Mouse (Mus musculus): ENCODE measurements around the gene Tmod4.
A peak's percentile ranks its signal among the peaks of the same experiment; 100 is the strongest.

Tmod4 gene

GRCm38 (mm10) chr3:95139586-95140288 is 15.5 kb downstream of the Tmod4 start:
- no peak for DNase-seq

- no peak for DNase-seq
Observed at GRCm38 (mm10) chr3:95140289-95140595, 16.0 kb downstream of the Tmod4 start.

- no peak for DNase-seq
Observed at GRCm38 (mm10) chr3:95140795-95141194, 16.5 kb downstream of the Tmod4 start.

DNA sequence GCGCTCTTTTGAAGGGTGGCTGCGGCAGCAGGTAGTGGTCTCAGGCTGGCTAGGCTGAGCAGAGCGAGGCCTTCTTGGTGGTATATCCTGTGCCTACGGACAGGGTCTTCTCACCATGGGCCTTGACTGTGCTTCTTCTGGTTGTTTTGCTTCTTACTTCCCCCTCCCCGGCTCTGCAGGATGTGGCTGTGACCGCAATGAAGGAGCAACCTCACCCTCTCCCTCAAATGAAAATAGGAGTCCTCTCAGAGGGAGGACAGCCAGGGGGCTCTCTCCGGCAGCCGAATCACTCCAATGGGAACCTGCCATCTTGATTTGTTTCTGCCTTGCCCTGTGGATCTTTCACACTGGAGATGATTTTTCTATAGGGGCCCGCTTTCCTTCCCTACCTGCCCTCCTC is 17.2 kb downstream of the Tmod4 start:
- DNase-seq, result no peak

GRCm38 (mm10) chr3:95141952-95142616 is 17.8 kb downstream of the Tmod4 start, which contains the start of gene Tnfaip8l2:
Tnfaip8l2 (minus strand) TSS chr3:95142360.
- DNase-seq, result no peak

GRCm38 (mm10) chr3:95142617-95143011 is 18.3 kb downstream of the Tmod4 start:
- DNase-seq, result peak; percentile 79

GRCm38 (mm10) chr3:95147924-95148323 is 23.6 kb downstream of the Tmod4 start:
- no peak for DNase-seq

GRCm38 (mm10) chr3:95153874-95154273 is 29.6 kb downstream of the Tmod4 start:
- no peak for DNase-seq

DNA sequence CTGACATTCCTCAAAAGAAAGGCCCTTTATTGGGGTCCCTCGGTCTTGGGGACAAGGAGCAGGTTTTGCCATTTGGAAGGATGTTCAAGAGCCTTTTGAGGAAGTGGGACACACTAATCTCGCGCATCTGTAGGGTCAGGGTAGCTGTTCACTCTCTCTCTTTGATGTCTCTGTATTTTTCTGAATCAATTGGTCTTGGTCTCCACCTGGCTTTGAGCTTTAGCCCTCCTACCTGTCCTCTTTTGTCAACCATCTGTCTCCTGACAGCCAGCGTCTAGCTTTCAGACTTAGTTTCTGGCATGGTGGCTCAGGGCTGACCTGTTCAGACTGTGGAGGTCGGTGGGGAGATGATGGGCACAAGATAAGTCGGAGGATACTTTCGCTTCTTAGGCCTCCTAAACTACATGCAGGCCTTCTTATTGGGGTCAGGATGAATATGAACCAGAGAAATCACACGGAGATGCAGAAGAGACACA is 35.3 kb downstream of the Tmod4 start:
- DNase-seq, result no peak

GRCm38 (mm10) chr3:95159987-95160963 is 36.0 kb downstream of the Tmod4 start, which contains the start of gene Sema6c:
Sema6c (plus strand) TSS chr3:95160457.
- DNase-seq, result peak; percentile 93

- no peak for DNase-seq
Observed at GRCm38 (mm10) chr3:95161041-95161551, 36.8 kb downstream of the Tmod4 start.

DNA sequence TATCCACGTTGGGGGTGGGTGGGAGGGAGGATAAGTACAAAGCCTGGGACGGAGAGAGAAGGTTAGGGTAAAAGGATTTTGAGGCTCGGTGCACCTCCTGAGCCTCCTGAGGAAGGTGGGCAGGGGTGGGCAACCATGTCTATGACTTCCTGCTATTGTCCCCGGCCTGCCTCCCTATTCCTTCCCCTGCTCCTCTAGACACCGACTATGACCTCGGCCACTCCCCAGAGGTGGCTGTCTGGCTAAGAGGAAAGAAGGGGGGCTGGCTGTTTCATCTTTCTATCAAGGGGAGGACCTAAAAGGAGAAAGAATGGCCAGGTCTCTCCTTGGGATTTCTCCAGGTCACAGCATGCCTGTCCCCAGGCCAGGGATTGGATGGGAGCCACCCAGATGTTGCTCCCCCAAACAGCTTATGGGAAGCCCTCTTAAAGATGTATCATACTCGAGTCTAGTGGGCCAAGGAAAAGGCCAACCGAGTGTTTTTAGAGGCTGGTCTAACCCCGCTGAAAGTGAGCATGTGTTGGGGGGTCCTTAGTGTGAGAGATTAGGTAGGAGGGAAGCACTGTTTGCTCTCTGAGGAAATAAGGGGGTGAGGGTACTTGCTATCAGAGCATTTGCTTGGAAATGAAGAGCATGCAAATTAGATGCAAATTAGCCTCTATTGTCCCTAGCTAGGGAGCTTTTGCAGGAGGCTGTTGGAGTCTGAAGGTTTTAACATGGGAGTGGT is 37.5 kb downstream of the Tmod4 start:
- DNase-seq, result no peak

DNA sequence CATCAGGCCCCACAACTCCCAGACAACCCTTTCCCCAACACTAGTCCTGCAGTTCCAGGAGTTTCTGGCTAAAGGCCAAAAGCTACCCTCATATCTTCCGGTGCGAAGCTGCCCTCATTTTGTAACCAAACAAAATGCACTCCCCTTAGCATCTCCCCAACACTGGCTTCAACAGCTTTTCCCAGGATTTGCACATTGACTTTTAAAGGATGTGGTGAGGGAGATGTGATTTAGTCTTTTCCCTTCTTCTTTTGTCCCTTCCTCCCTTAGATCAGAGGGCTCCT is 38.0 kb downstream of the Tmod4 start:
- no peak for DNase-seq

- DNase-seq, result no peak
Observed at GRCm38 (mm10) chr3:95163419-95164255, 39.4 kb downstream of the Tmod4 start.

GRCm38 (mm10) chr3:95164256-95164550 is 39.9 kb downstream of the Tmod4 start:
- no peak for DNase-seq

GRCm38 (mm10) chr3:95164840-95165239 is 40.6 kb downstream of the Tmod4 start:
- DNase-seq, result no peak

DNA sequence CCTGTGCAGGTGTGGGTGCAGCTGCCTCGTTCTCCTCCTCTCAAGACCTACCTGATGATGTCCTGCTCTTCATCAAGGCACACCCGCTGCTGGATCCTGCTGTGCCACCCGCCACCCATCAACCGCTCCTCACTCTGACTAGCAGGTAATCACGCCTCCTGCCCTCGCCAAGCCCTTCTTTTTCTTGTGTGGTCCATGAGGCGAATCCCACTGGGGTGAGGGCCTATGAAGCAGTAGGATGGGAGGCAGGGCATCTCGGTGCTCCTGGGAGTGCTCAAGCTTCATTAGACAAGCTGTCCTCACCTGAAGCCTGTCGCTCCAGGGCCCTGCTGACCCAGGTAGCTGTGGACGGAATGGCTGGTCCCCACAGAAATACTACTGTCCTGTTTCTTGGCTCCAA is 45.7 kb downstream of the Tmod4 start:
- DNase-seq, result no peak

- DNase-seq, result no peak
Observed at GRCm38 (mm10) chr3:95171105-95171504, 46.8 kb downstream of the Tmod4 start.

- DNase-seq, result no peak
Observed at GRCm38 (mm10) chr3:95172526-95173255, 48.4 kb downstream of the Tmod4 start.

GRCm38 (mm10) chr3:95173256-95173949 is 49.1 kb downstream of the Tmod4 start:
- DNase-seq, result no peak

All from right cerebral cortex, adult 18-20 months (tissue).